Mouse (Mus musculus) C2C12 (cell line): Measurements from ENCODE around the gene Arhgap1.

Experiments
- CTCF ChIP-seq: IDR thresholded peaks from one replicate; pipeline ENCODE4 v1.5.1; 2011; ENCODE audit not compliant: control insufficient read depth, insufficient read depth, insufficient read length
- FOSL1 ChIP-seq: IDR thresholded peaks from one replicate; pipeline ENCODE4 v1.8.0; 2011; ENCODE audit warnings: mild to moderate bottlenecking, low read length; ENCODE audit not compliant: poor library complexity, insufficient read depth, severe bottlenecking
- MAX ChIP-seq: IDR thresholded peaks from one replicate; pipeline ENCODE4 v1.6.1; 2011; ENCODE audit warnings: mild to moderate bottlenecking, control low read depth
- MYOD1 ChIP-seq: IDR thresholded peaks from one replicate; pipeline ENCODE4 v1.6.1; 2011; ENCODE audit warnings: low read depth; ENCODE audit not compliant: control insufficient read depth, insufficient read length
- MYOG ChIP-seq: IDR thresholded peaks from one replicate; pipeline ENCODE4 v1.6.1; 2011; ENCODE audit not compliant: control insufficient read depth, insufficient read length; ENCODE audit errors: extremely low read depth
- USF1 ChIP-seq: IDR thresholded peaks from one replicate; pipeline ENCODE4 v1.6.1; 2011; ENCODE audit warnings: low read depth, mild to moderate bottlenecking, control low read depth, moderate library complexity

DNA sequence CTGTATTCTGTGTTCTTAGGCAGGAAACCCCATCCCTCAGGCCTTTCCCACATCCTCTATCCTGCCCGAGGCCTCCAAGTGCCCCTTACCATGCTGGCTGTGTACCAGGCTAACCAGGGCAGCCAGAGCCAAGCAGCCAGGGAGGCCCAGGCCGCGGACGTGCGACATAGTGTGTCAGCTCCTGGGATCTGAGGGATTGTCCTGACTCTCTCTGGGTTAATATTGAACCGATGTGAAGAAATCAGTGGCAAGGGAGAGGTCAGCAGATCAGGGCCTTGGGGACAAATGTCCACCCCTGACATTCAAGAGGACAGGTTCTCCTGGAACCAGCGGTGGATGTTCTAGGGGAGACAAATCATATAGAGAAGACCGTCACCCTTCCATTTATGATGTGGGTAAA lies 13.4 kb upstream of the Arhgap1 start, which contains the start of gene F2:
- TF ChIP-seq MYOD1 (no peak), MAX (no peak), CTCF (no peak), USF1 (no peak), MYOG (no peak), FOSL1 (no peak)
